Mouse (Mus musculus) liver, embryonic 14.5 days (tissue): ENCODE measurements at regions not wholly inside any gene's neighbourhood (a gene's known extent, or its start where the extent isn't known, plus 50 kb on each side); places are given as distances from the start of the nearest gene placed in this dataset.

Source experiments
- CTCF ChIP-seq: IDR thresholded peaks from 2 replicates; pipeline ENCODE4 v1.5.1; 2016; ENCODE audit warnings: antibody characterized with exemption, low read depth, control low read depth
- EP300 ChIP-seq: IDR thresholded peaks from 2 replicates; pipeline ENCODE4 v1.6.1; 2016; ENCODE audit warnings: antibody characterized with exemption, low read depth

DNA sequence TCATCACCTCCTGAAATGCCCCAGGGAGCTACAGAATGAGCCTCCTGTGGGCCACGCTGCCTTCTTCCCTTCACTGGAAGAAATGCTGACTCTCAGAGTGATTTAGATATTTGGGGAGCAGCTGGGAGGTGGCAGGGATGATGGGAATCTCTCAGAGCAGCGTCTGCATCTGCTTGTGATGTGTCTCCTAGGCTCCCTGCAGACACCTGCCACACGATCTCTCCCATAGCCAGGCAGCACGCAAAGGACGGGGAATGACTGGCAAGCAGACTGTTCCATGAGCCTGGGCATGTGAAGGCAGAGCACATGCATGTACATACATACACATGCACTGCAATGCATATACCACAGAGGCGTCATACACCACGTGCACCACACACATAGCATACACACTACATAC is 133.4 kb upstream of the Gadl1 start:
- TF ChIP-seq CTCF: no peak
- TF ChIP-seq EP300: no peak
